Mouse (Mus musculus) hematopoietic multipotent progenitor cell, adult 10-12 weeks (in vitro differentiated cells): ENCODE results near the gene Kcnh3. TPM values are rescaled to one million over a fixed set of nuclear protein-coding genes. Genes with fewer than 3 reads are reported as not detected.

Source experiments
- polyA plus RNA-seq: library from polyadenylated mRNA; stranded (reverse); fragments of >175 nt; gene quantifications from 2 replicates; pipeline ENCODE4 v1.2.3, GENCODE M21; 2012; ENCODE audit warnings: low replicate concordance

The Kcnh3 gene
- polyA plus RNA-seq = 1.5 and 1.7 TPM in 2 replicates

GRCm38 (mm10) chr15:99224208-99224911, at the start of gene Kcnh3:
TSS of gene Kcnh3 (plus strand) at chr15:99224861.

GRCm38 (mm10) chr15:99251626-99252380, 27.1 kb downstream of the Kcnh3 start, which contains the start of gene Mcrs1:
TSS of gene Mcrs1 (minus strand) at chr15:99251961.

Other genes starting within 250 kb of the Kcnh3 start
- gene Tuba1c, start 195.0 kb upstream of the Kcnh3 start, polyA plus RNA-seq = 19.2 and 36.8 TPM in 2 replicates
- gene Prph, start 169.7 kb upstream of the Kcnh3 start, polyA plus RNA-seq = 0.46 and 0.80 TPM in 2 replicates
- gene Troap, start 150.3 kb upstream of the Kcnh3 start, polyA plus RNA-seq = 6.6 and 16.6 TPM in 2 replicates
- 0.33 TPM in 1 of 2 replicates, not detected in the other for gene C1ql4, start 137.0 kb upstream of the Kcnh3 start, polyA plus RNA-seq
- 0.07 TPM in 1 of 2 replicates, not detected in the other for gene Dnajc22, start 131.7 kb upstream of the Kcnh3 start, polyA plus RNA-seq
- 0.77 and 1.1 TPM in 2 replicates for gene Spats2, start 98.9 kb upstream of the Kcnh3 start, polyA plus RNA-seq
- gene Mcrs1, start 27.1 kb downstream of the Kcnh3 start, polyA plus RNA-seq = 94.4 and 134 TPM in 2 replicates
- gene Prpf40b, start 70.2 kb downstream of the Kcnh3 start, polyA plus RNA-seq = 26.5 and 52.4 TPM in 2 replicates
- gene Fam186b, start 71.0 kb downstream of the Kcnh3 start, polyA plus RNA-seq = 0.10 TPM in 1 of 2 replicates, not detected in the other
- gene Fmnl3, start 145.6 kb downstream of the Kcnh3 start, polyA plus RNA-seq = 32.9 and 50.9 TPM in 2 replicates
- gene Tmbim6, start 168.0 kb downstream of the Kcnh3 start, polyA plus RNA-seq = 269 and 344 TPM in 2 replicates
- gene Nckap5l, start 232.9 kb downstream of the Kcnh3 start, polyA plus RNA-seq = 29.9 and 69.3 TPM in 2 replicates
- gene Bcdin3d, start 249.9 kb downstream of the Kcnh3 start, polyA plus RNA-seq = 8.0 and 15.4 TPM in 2 replicates